Mouse (Mus musculus) heart, adult 2 months (tissue): Measurements from ENCODE around the gene Spindoc.

Source experiments
- CTCF ChIP-seq: fragments of 200-600 bp; IDR thresholded peaks from 2 replicates; pipeline ENCODE4 v1.8.1; 2022; ENCODE audit warnings: antibody characterized with exemption, mild to moderate bottlenecking, moderate library complexity
- EP300 ChIP-seq: fragments of 200-500 bp; IDR thresholded peaks from 2 replicates; pipeline ENCODE4 v1.6.1; 2011; ENCODE audit warnings: low read depth, low read length, control low read depth; ENCODE audit not compliant: insufficient read depth
- POLR2A ChIP-seq: fragments of 200-500 bp; IDR thresholded peaks from 2 replicates; pipeline ENCODE4 v1.6.1; 2011; ENCODE audit warnings: mild to moderate bottlenecking, low read depth, low read length, control low read depth; ENCODE audit not compliant: insufficient read depth

- TF ChIP-seq EP300: no peak
- TF ChIP-seq CTCF: no peak
- TF ChIP-seq POLR2A: peak; percentile 85
Observed at GRCm38 (mm10) chr19:7382903-7383865, at the start of gene Spindoc.
